Mouse (Mus musculus) hindbrain, embryonic 12.5 days (tissue): ENCODE results near the gene Taf1. TPM values are rescaled to one million over a fixed set of nuclear protein-coding genes. Genes with fewer than 3 reads are reported as not detected.
"Not testable (repeated sequence)": the region's sequence is repeated elsewhere in the genome, so short reads cannot be mapped to it uniquely, and the experiment has no call there.

ENCODE experiments used
- ATAC-seq: fragments of 200-750 bp; cut with Nextera tagmentation; 2 replicates; pipeline ENCODE4 v1.8.0; 2017; ENCODE audit warnings: moderate TSS enrichment; ENCODE audit not compliant: low FRiP score
- H3K27ac ChIP-seq: fragments of 300-500 bp; sonication (generic); 2 replicates; pipeline ENCODE4 v1.5.1; 2016; ENCODE audit warnings: mild to moderate bottlenecking
- H3K27me3 ChIP-seq: fragments of 300-500 bp; sonication (generic); 2 replicates; pipeline ENCODE4 v1.6.1; 2016; ENCODE audit warnings: mild to moderate bottlenecking
- H3K36me3 ChIP-seq: fragments of 300-500 bp; sonication (generic); 2 replicates; pipeline ENCODE4 v1.6.1; 2016; ENCODE audit warnings: mild to moderate bottlenecking
- H3K4me1 ChIP-seq: fragments of 300-500 bp; sonication (generic); 2 replicates; pipeline ENCODE4 v1.6.1; 2016
- H3K4me2 ChIP-seq: fragments of 300-500 bp; sonication (generic); replicated peaks from 2 replicates; pipeline ENCODE4 v1.6.1; 2016; ENCODE audit warnings: mild to moderate bottlenecking
- H3K4me3 ChIP-seq: fragments of 300-500 bp; sonication (generic); 2 replicates; pipeline ENCODE4 v1.5.1; 2016; ENCODE audit warnings: mild to moderate bottlenecking
- H3K9ac ChIP-seq: fragments of 300-500 bp; sonication (generic); 2 replicates; pipeline ENCODE4 v1.6.1; 2016; ENCODE audit warnings: mild to moderate bottlenecking, moderate library complexity
- H3K9me3 ChIP-seq: fragments of 300-500 bp; sonication (generic); replicated peaks from 2 replicates; pipeline ENCODE4 v1.6.1; 2016; ENCODE audit warnings: mild to moderate bottlenecking
- WGBS: fragments of 180-500 bp; shearing (Covaris S2); methylation state at CpG from one replicate; pipeline ENCODE4 v1.1.7; 2016; 5-methylcytosine and 5-hydroxymethylcytosine counted together
- polyA plus RNA-seq: library from polyadenylated mRNA; unstranded; fragments of >200 nt; fragmentation: Nextera tagmentation; extraction: Ambion mirVana; gene quantifications from 2 replicates; pipeline ENCODE4 v1.2.1, GENCODE M21; 2016

Gene Taf1
- polyA plus RNA-seq = 22.9 and 23.1 TPM in 2 replicates

GRCm38 (mm10) chrX:101532347-101533221, at the start of gene Taf1:
Gene Taf1, plus strand, starts transcription at chrX:101532734.
- Histone ChIP-seq H3K9me3 (no peaks in the 10 kb centered on the region), H3K27ac (peak within 1 kb of the TSS; percentile 71), H3K9ac (peak within 1 kb of the TSS; percentile 61), H3K4me1 (peaks cover 6% of the 10 kb centered on the region), H3K36me3 (peaks cover 8% of the 10 kb centered on the region; the same call in 1 of the 2 replicates), H3K4me2 (peak within 1 kb of the TSS; percentile 58), H3K27me3 (0 out of 2 replicates have a peak, but pooled peaks cover 3% of the 10 kb centered on the region), H3K4me3 (peak within 1 kb of the TSS; percentile 51)
- ATAC-seq = peak; percentile 99
- WGBS = 17% methylated on average over 47 of the region's 47 CpGs

GRCm38 (mm10) chrX:101486487-101487152, 45.9 kb upstream of the Taf1 start:
- not testable (repeated sequence) for H3K27ac ChIP-seq, H3K4me1 ChIP-seq, H3K9me3 ChIP-seq, H3K4me3 ChIP-seq, H3K27me3 ChIP-seq, H3K4me2 ChIP-seq, ATAC-seq, H3K9ac ChIP-seq, H3K36me3 ChIP-seq
- WGBS = 29% methylated on average over 11 of the region's 12 CpGs

- no peaks in the 10 kb centered on the region for H3K27me3 ChIP-seq
- no peak for ATAC-seq
Observed at GRCm38 (mm10) chrX:101504636-101505035, 27.9 kb upstream of the Taf1 start.

GRCm38 (mm10) chrX:101515710-101516109, 16.8 kb upstream of the Taf1 start:
- no peak overlapping the region for H3K27ac ChIP-seq
- no peak for ATAC-seq
- H3K4me1 ChIP-seq = no peaks in the 10 kb centered on the region
- H3K36me3 ChIP-seq = no peaks in the 10 kb centered on the region
- H3K4me2 ChIP-seq = no peak overlapping the region
- WGBS = 18% methylated on average over 2 of the region's 2 CpGs
- H3K9me3 ChIP-seq = no peaks in the 10 kb centered on the region
- H3K9ac ChIP-seq = no peak overlapping the region
- no peak overlapping the region for H3K4me3 ChIP-seq
- H3K27me3 ChIP-seq = no peaks in the 10 kb centered on the region

More at GRCm38 (mm10) chrX:101504636-101505035, 27.9 kb upstream of the Taf1 start:
- Histone ChIP-seq H3K27ac (no peak overlapping the region), H3K9me3 (no peaks in the 10 kb centered on the region), H3K4me3 (no peak overlapping the region), H3K4me1 (no peaks in the 10 kb centered on the region), H3K36me3 (no peaks in the 10 kb centered on the region), H3K4me2 (no peak overlapping the region), H3K9ac (no peak overlapping the region)
- 17% methylated on average over 3 of the region's 3 CpGs for WGBS

- no peak for ATAC-seq
- no peak overlapping the region for H3K9ac ChIP-seq
- no peaks in the 10 kb centered on the region for H3K27me3 ChIP-seq
- WGBS = 91% methylated on average over 4 of the region's 4 CpGs
- H3K4me1 ChIP-seq = no peaks in the 10 kb centered on the region
- no peak overlapping the region for H3K4me2 ChIP-seq
- H3K27ac ChIP-seq = no peak overlapping the region
- no peak overlapping the region for H3K4me3 ChIP-seq
- no peaks in the 10 kb centered on the region for H3K36me3 ChIP-seq
- H3K9me3 ChIP-seq = no peaks in the 10 kb centered on the region
Observed at GRCm38 (mm10) chrX:101518006-101518405, 14.5 kb upstream of the Taf1 start.

GRCm38 (mm10) chrX:101522027-101522426, 10.5 kb upstream of the Taf1 start:
- 84% methylated on average over 15 of the region's 15 CpGs for WGBS
- no peak for ATAC-seq

GRCm38 (mm10) chrX:101527356-101527755, 5.2 kb upstream of the Taf1 start:
- H3K4me2 ChIP-seq = no peak overlapping the region
- WGBS = 56% methylated on average over 9 of the region's 9 CpGs

More at GRCm38 (mm10) chrX:101522027-101522426, 10.5 kb upstream of the Taf1 start:
- Histone ChIP-seq H3K27ac (no peak overlapping the region), H3K9me3 (no peaks in the 10 kb centered on the region), H3K4me3 (no peak overlapping the region), H3K4me1 (no peaks in the 10 kb centered on the region), H3K9ac (no peak overlapping the region), H3K36me3 (no peaks in the 10 kb centered on the region), H3K27me3 (no peaks in the 10 kb centered on the region), H3K4me2 (no peak overlapping the region)

GRCm38 (mm10) chrX:101585455-101585854, 52.9 kb downstream of the Taf1 start:
- Histone ChIP-seq H3K4me2 (no peak overlapping the region), H3K36me3 (peaks cover 7% of the 10 kb centered on the region), H3K9me3 (no peaks in the 10 kb centered on the region), H3K27ac (no peak overlapping the region), H3K4me3 (no peak overlapping the region), H3K9ac (no peak overlapping the region), H3K4me1 (no peaks in the 10 kb centered on the region), H3K27me3 (no peaks in the 10 kb centered on the region; the same call in 1 of the 2 replicates)
- 91% methylated on average over 1 of the region's 1 CpGs for WGBS
- no peak for ATAC-seq

More at GRCm38 (mm10) chrX:101527356-101527755, 5.2 kb upstream of the Taf1 start:
- no peaks in the 10 kb centered on the region for H3K36me3 ChIP-seq
- H3K9me3 ChIP-seq = no peaks in the 10 kb centered on the region
- H3K27me3 ChIP-seq = no peaks in the 10 kb centered on the region
- no peaks in the 10 kb centered on the region for H3K4me1 ChIP-seq
- H3K4me3 ChIP-seq = no peak overlapping the region
- H3K9ac ChIP-seq = no peak overlapping the region
- ATAC-seq = no peak
- H3K27ac ChIP-seq = no peak overlapping the region

- no peaks in the 10 kb centered on the region for H3K36me3 ChIP-seq
- no peak overlapping the region for H3K9ac ChIP-seq
- H3K9me3 ChIP-seq = no peaks in the 10 kb centered on the region
- WGBS = 93% methylated on average over 3 of the region's 3 CpGs
- H3K4me2 ChIP-seq = no peak overlapping the region
- no peaks in the 10 kb centered on the region; the same call in none of the 2 replicates for H3K27me3 ChIP-seq
- no peak overlapping the region for H3K4me3 ChIP-seq
- no peaks in the 10 kb centered on the region for H3K4me1 ChIP-seq
- no peak overlapping the region for H3K27ac ChIP-seq
- ATAC-seq = no peak
Observed at GRCm38 (mm10) chrX:101616183-101616582, 83.6 kb downstream of the Taf1 start.

GRCm38 (mm10) chrX:101617889-101618288, 85.4 kb downstream of the Taf1 start:
- no peak overlapping the region for H3K9ac ChIP-seq
- no peak overlapping the region for H3K4me3 ChIP-seq
- no peaks in the 10 kb centered on the region for H3K4me1 ChIP-seq
- H3K27me3 ChIP-seq = no peaks in the 10 kb centered on the region; the same call in 1 of the 2 replicates
- no peak for ATAC-seq
- no peak overlapping the region for H3K27ac ChIP-seq
- no peaks in the 10 kb centered on the region for H3K36me3 ChIP-seq
- no peaks in the 10 kb centered on the region for H3K9me3 ChIP-seq
- WGBS = 71% methylated on average over 10 of the region's 10 CpGs
- H3K4me2 ChIP-seq = no peak overlapping the region

GRCm38 (mm10) chrX:101620317-101620716, 87.8 kb downstream of the Taf1 start:
- no peaks in the 10 kb centered on the region for H3K36me3 ChIP-seq
- WGBS = 66% methylated on average over 6 of the region's 6 CpGs

GRCm38 (mm10) chrX:101622539-101622938, 90.0 kb downstream of the Taf1 start:
- Histone ChIP-seq H3K27ac (no peak overlapping the region), H3K9ac (no peak overlapping the region), H3K4me1 (no peaks in the 10 kb centered on the region), H3K36me3 (no peaks in the 10 kb centered on the region), H3K27me3 (no peaks in the 10 kb centered on the region; the same call in 1 of the 2 replicates), H3K4me3 (no peak overlapping the region), H3K4me2 (no peak overlapping the region), H3K9me3 (no peaks in the 10 kb centered on the region)
- no peak for ATAC-seq
- 54% methylated on average over 3 of the region's 3 CpGs for WGBS

More at GRCm38 (mm10) chrX:101620317-101620716, 87.8 kb downstream of the Taf1 start:
- no peaks in the 10 kb centered on the region for H3K9me3 ChIP-seq
- ATAC-seq = no peak
- H3K27ac ChIP-seq = no peak overlapping the region
- H3K4me2 ChIP-seq = no peak overlapping the region
- no peak overlapping the region for H3K4me3 ChIP-seq
- H3K27me3 ChIP-seq = no peaks in the 10 kb centered on the region; the same call in 1 of the 2 replicates
- H3K9ac ChIP-seq = no peak overlapping the region
- H3K4me1 ChIP-seq = no peaks in the 10 kb centered on the region
